Mouse (Mus musculus) MEL (cell line): ENCODE data around the gene Wnt9a. TPM values are rescaled to one million over a fixed set of nuclear protein-coding genes. Genes with fewer than 3 reads are reported as not detected.

Experiments used
- DNase-seq: peaks from one replicate; pipeline ENCODE4 v3.0.0; 2011; ENCODE audit warnings: low read depth, low spot score
- H3K27ac ChIP-seq: 2 replicates; pipeline ENCODE4 v1.5.1; 2012; ENCODE audit warnings: low read depth, mild to moderate bottlenecking, control low read depth, low read length, moderate library complexity; ENCODE audit not compliant: control insufficient read depth
- H3K27me3 ChIP-seq, 2 experiments: fragments of 150-350 bp in 1 of 2; sonication (generic) in 1 of 2; 2 replicates each; pipeline ENCODE4 v1.6.1; 2012; ENCODE audit warnings: low read length in 2 of 2, mild to moderate bottlenecking in 2 of 2, improper control_type of control experiment in 1 of 2, moderate library complexity in 1 of 2; ENCODE audit not compliant: insufficient read depth in 2 of 2, control insufficient read depth in 1 of 2
- H3K36me3 ChIP-seq, 2 experiments: 2 replicates each; pipeline ENCODE4 v1.6.1; 2012 to 2014; ENCODE audit warnings: low read length in 2 of 2, improper control_type of control experiment in 1 of 2, inconsistent platforms in 1 of 2, mild to moderate bottlenecking in 1 of 2; ENCODE audit not compliant: insufficient read depth in 2 of 2, control insufficient read depth in 1 of 2
- H3K4me1 ChIP-seq, 2 experiments: fragments of 150-350 bp in 1 of 2; sonication (generic) in 1 of 2; 2 replicates each; pipeline ENCODE4 v1.6.1; 2012; ENCODE audit warnings: low read length in 2 of 2, improper control_type of control experiment in 1 of 2, mild to moderate bottlenecking in 1 of 2; ENCODE audit not compliant: insufficient read depth in 2 of 2, control insufficient read depth in 1 of 2
- H3K4me3 ChIP-seq, 2 experiments: fragments of 150-350 bp in 1 of 2; sonication (generic) in 1 of 2; 2 replicates each; pipeline ENCODE4 v1.5.1; 2012; ENCODE audit warnings: low read depth in 2 of 2, low read length in 2 of 2, mild to moderate bottlenecking in 2 of 2, moderate library complexity in 2 of 2, control low read depth in 1 of 2, improper control_type of control experiment in 1 of 2; ENCODE audit not compliant: control insufficient read depth in 1 of 2, insufficient read depth in 1 of 2
- H3K79me2 ChIP-seq: 2 replicates; pipeline ENCODE4 v1.6.1; 2012; ENCODE audit warnings: mild to moderate bottlenecking, low read length, moderate library complexity; ENCODE audit not compliant: control insufficient read depth, poor library complexity, insufficient read depth
- H3K9ac ChIP-seq: 2 replicates; pipeline ENCODE4 v1.6.1; 2012; ENCODE audit warnings: low read depth, mild to moderate bottlenecking, control low read depth, low read length, moderate library complexity; ENCODE audit not compliant: control insufficient read depth, poor library complexity, severe bottlenecking
- H3K9me3 ChIP-seq: fragments of 150-350 bp; sonication (generic); replicated peaks from 2 replicates; pipeline ENCODE4 v1.6.1; 2012; ENCODE audit warnings: mild to moderate bottlenecking, low read length, improper control_type of control experiment, moderate library complexity; ENCODE audit not compliant: insufficient read depth
- CHD1 ChIP-seq: IDR thresholded peaks from 2 replicates; pipeline ENCODE4 v1.6.1; 2012; ENCODE audit warnings: low read depth, mild to moderate bottlenecking, inconsistent platforms, low read length, improper control_type of control experiment
- CHD2 ChIP-seq: IDR thresholded peaks from 2 replicates; pipeline ENCODE4 v1.6.1; 2011; ENCODE audit warnings: low read length, improper control_type of control experiment
- CTCF ChIP-seq, 3 experiments: IDR thresholded peaks in 2 of 3; conservative IDR thresholded peaks in 1 of 3; 2 replicates each; pipeline ENCODE4 v1.5.1; 2011 to 2012; ENCODE audit warnings: low read length in 3 of 3, low read depth in 2 of 3, mild to moderate bottlenecking in 2 of 3, improper control_type of control experiment in 1 of 3, inconsistent platforms in 1 of 3, mixed read lengths in 1 of 3, moderate library complexity in 1 of 3; ENCODE audit not compliant: control insufficient read depth in 1 of 3, insufficient read depth in 1 of 3, poor library complexity in 1 of 3, severe bottlenecking in 1 of 3
- E2F4 ChIP-seq: IDR thresholded peaks from 2 replicates; pipeline ENCODE4 v1.6.1; 2011; ENCODE audit warnings: low read depth, low read length, improper control_type of control experiment, borderline replicate concordance
- ETS1 ChIP-seq: IDR thresholded peaks from 2 replicates; pipeline ENCODE4 v1.6.1; 2012; ENCODE audit warnings: low read depth, mild to moderate bottlenecking, inconsistent platforms, low read length, improper control_type of control experiment, moderate library complexity
- HCFC1 ChIP-seq: IDR thresholded peaks from 2 replicates; pipeline ENCODE4 v1.6.1; 2012; ENCODE audit warnings: low read depth, mild to moderate bottlenecking, inconsistent platforms, low read length, improper control_type of control experiment, moderate library complexity
- KAT2A ChIP-seq: conservative IDR thresholded peaks from 2 replicates; pipeline ENCODE4 v1.6.1; 2012; ENCODE audit warnings: low read depth, low read length, improper control_type of control experiment, inconsistent platforms
- MAZ ChIP-seq: IDR thresholded peaks from 2 replicates; pipeline ENCODE4 v1.6.1; 2012; ENCODE audit warnings: low read depth, mild to moderate bottlenecking, inconsistent platforms, low read length, improper control_type of control experiment
- MEF2A ChIP-seq: IDR thresholded peaks from 2 replicates; pipeline ENCODE4 v1.6.1; 2014; ENCODE audit warnings: low read depth, mild to moderate bottlenecking, inconsistent platforms, low read length, improper control_type of control experiment; ENCODE audit not compliant: poor library complexity, insufficient replicate concordance, severe bottlenecking; ENCODE audit errors: extremely low read depth
- MYC ChIP-seq: IDR thresholded peaks from 2 replicates; pipeline ENCODE4 v1.6.1; 2011; ENCODE audit warnings: low read depth, mild to moderate bottlenecking, low read length, improper control_type of control experiment, moderate library complexity
- POLR2A ChIP-seq, 2 experiments: IDR thresholded peaks; 2 replicates each; pipeline ENCODE4 v1.6.1; 2011 to 2012; ENCODE audit warnings: low read length in 2 of 2, mild to moderate bottlenecking in 2 of 2, control low read depth in 1 of 2, improper control_type of control experiment in 1 of 2, low read depth in 1 of 2, moderate library complexity in 1 of 2; ENCODE audit not compliant: control insufficient read depth in 1 of 2, insufficient read depth in 1 of 2, poor library complexity in 1 of 2
- POLR2AphosphoS2 ChIP-seq: IDR thresholded peaks from 2 replicates; pipeline ENCODE4 v1.6.1; 2011; ENCODE audit warnings: low read length, improper control_type of control experiment
- RCOR1 ChIP-seq: IDR thresholded peaks from 2 replicates; pipeline ENCODE4 v1.6.1; 2012; ENCODE audit warnings: low read depth, mild to moderate bottlenecking, inconsistent platforms, low read length, improper control_type of control experiment
- SIN3A ChIP-seq: IDR thresholded peaks from 2 replicates; pipeline ENCODE4 v1.6.1; 2012; ENCODE audit warnings: low read length, improper control_type of control experiment, inconsistent platforms
- SMC3 ChIP-seq: IDR thresholded peaks from 2 replicates; pipeline ENCODE4 v1.6.1; 2011; ENCODE audit warnings: low read depth, low read length, improper control_type of control experiment
- TAL1 ChIP-seq: IDR thresholded peaks from 2 replicates; pipeline ENCODE4 v1.6.1; 2012; ENCODE audit warnings: mild to moderate bottlenecking, inconsistent platforms, low read length, moderate library complexity, mixed read lengths
- USF2 ChIP-seq, 2 experiments: IDR thresholded peaks; 2 replicates each; pipeline ENCODE4 v1.6.1; 2011 to 2012; ENCODE audit warnings: improper control_type of control experiment in 2 of 2, low read length in 2 of 2, borderline replicate concordance in 1 of 2, inconsistent platforms in 1 of 2, low read depth in 1 of 2, mild to moderate bottlenecking in 1 of 2; ENCODE audit not compliant: insufficient read depth in 1 of 2
- ZC3H11A ChIP-seq: IDR thresholded peaks from 2 replicates; pipeline ENCODE4 v1.6.1; 2012; ENCODE audit warnings: low read depth, mild to moderate bottlenecking, inconsistent platforms, low read length, improper control_type of control experiment
- ZMIZ1 ChIP-seq: IDR thresholded peaks from 2 replicates; pipeline ENCODE4 v1.6.1; 2012; ENCODE audit warnings: low read depth, mild to moderate bottlenecking, inconsistent platforms, low read length, improper control_type of control experiment, moderate library complexity
- polyA plus RNA-seq, 2 experiments: library from polyadenylated mRNA; stranded (reverse) in 1 of 2; unstranded in 1 of 2; fragments of >175 nt in 1 of 2; fragments of >200 nt in 1 of 2; gene quantifications; 2 replicates each; pipeline versions ENCODE4 v1.2.1 to v1.2.4; 2012; ENCODE audit warnings: low replicate concordance in 2 of 2, low read depth in 1 of 2; ENCODE audit not compliant: insufficient read length in 2 of 2, insufficient read depth in 1 of 2, missing spikeins in 1 of 2
- total RNA-seq: library from RNA; depleted of rRNA; stranded (reverse); fragments of 300-350 nt; gene quantifications from 2 replicates; pipeline ENCODE4 v1.2.3, GENCODE M21; 2012

Gene Wnt9a
- total and polyA plus RNA-seq, 3 experiments = not detected

DNA sequence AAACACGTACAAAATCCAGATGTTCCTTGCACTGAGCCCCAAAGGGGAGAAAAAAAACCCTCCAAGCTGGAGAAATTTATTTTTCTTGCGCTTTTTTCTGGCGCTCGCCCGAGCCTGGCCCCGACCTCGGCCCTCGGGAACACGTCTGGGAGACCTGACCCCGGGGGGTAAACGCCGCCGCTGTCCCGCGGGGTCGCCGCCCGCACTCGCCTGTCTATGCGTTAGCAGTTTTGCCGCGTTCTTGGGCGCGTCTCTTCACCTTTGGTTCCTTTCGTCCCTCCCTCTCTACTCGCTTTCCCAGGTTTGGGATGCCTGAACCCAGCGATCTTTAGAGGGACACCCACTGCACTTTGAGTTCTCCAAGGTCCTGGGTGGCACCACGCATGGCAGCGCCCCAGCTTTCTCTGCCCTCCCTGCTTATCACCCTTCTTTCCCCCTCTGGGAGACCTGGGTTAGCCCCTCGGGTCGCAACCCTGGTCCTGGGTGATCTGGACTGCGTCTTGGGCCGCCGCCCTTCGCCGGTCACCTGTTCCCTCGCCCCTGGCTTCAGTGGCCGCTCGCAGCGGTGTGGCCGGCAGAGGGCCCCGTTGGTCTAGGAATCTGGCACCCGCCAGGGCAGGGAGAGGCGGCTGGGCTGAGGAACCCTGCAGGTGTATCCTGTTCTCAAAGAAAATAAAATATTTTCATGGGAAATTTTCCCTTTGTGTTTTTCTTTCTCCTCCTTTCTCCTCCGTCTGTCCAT lies 865 bp downstream of the Wnt9a start:
- Histone ChIP-seq H3K27ac (no peak overlapping the region), H3K36me3 (no peaks in the 10 kb centered on the region), H3K9ac (no peak overlapping the region), H3K4me3 (no peak overlapping the region), H3K9me3 (no peaks in the 10 kb centered on the region)
- no peak for TF ChIP-seq ZC3H11A
- TF ChIP-seq MYC = no peak
- no peak for TF ChIP-seq SMC3
- TF ChIP-seq MEF2A = no peak
- TF ChIP-seq CTCF (IDR thresholded peaks at IDR 0.05 in 2 of 3, conservative IDR thresholded peaks at IDR 0.05 in 1 of 3; ENCODE audit: control insufficient read depth in 1 of 3, insufficient read depth in 1 of 3, low read depth in 2 of 3, low read length in 3 of 3, poor library complexity in 1 of 3, severe bottlenecking in 1 of 3) = no peak
- TF ChIP-seq ZMIZ1 = no peak
- TF ChIP-seq ETS1 = no peak
- no peak for TF ChIP-seq CHD1
- no peak for TF ChIP-seq SIN3A
- no peak for TF ChIP-seq POLR2A (IDR thresholded peaks at IDR 0.05; ENCODE audit: control insufficient read depth in 1 of 2, insufficient read depth in 1 of 2, low read depth in 1 of 2, low read length in 2 of 2, poor library complexity in 1 of 2)
- TF ChIP-seq, all 39 proteins: peak for 0
- Histone ChIP-seq H3K4me1 (peaks cover 0 to 7% of the 10 kb centered on the region in 2 experiments; a peak in 1 of 4 replicates), H3K79me2 (no peaks in the 10 kb centered on the region), H3K27me3 (peaks cover 19 to 23% of the 10 kb centered on the region in 2 experiments)
- DNase-seq = no peak

DNA sequence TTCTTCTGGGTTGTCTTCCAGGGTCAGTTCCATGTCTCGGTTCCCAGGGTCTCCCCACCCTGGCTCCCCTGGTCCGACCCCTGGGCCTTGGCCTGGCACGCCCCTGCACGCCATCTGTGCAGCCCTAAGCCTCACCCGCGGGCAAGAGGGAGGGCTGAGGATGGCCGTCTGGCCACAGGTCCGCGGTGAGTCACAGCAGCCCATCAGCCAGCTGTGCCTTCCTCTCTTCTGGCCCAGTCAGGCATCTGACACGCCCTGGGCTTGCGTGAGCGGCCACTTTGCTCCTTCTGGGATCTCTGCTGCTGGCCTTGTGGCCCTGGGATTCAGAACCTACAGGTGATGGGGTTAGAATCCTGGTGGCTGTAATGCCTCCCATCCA lies 1.4 kb downstream of the Wnt9a start:
- no peaks in the 10 kb centered on the region for H3K79me2 ChIP-seq
- TF ChIP-seq MAZ (no peak), USF2 (IDR thresholded peaks at IDR 0.05; ENCODE audit: borderline replicate concordance in 1 of 2, insufficient read depth in 1 of 2, low read depth in 1 of 2, low read length in 2 of 2) (no peak), CHD2 (no peak), RCOR1 (no peak), E2F4 (no peak), TAL1 (no peak), MYC (no peak), SIN3A (no peak), KAT2A (no peak), HCFC1 (no peak), POLR2AphosphoS2 (no peak)
- no peak overlapping the region for H3K9ac ChIP-seq
- H3K4me1 ChIP-seq = peaks cover 0 to 7% of the 10 kb centered on the region in 2 experiments; a peak in 1 of 4 replicates
- no peak for DNase-seq
- H3K9me3 ChIP-seq = no peaks in the 10 kb centered on the region
- no peak overlapping the region for H3K27ac ChIP-seq
- no peaks in the 10 kb centered on the region for H3K36me3 ChIP-seq
- peaks cover 22 to 24% of the 10 kb centered on the region in 2 experiments for H3K27me3 ChIP-seq
- H3K4me3 ChIP-seq = no peak overlapping the region
